Mouse (Mus musculus): ENCODE data around the gene Ttc7.
"Not testable (repeated sequence)": the region's sequence is repeated elsewhere in the genome, so short reads cannot be mapped to it uniquely, and the experiment has no call there.

Gene Ttc7

GRCm38 (mm10) chr17:87286481-87287143, 3.9 kb downstream of the Ttc7 start:
- no peak for DNase-seq (ENCODE audit: extremely low spot score)

- DNase-seq (ENCODE audit: extremely low spot score) = no peak
These were observed 4.6 kb downstream of the Ttc7 start for GRCm38 (mm10) chr17:87287197-87287777.

GRCm38 (mm10) chr17:87288131-87288530, 5.4 kb downstream of the Ttc7 start:
- no peak for DNase-seq (ENCODE audit: extremely low spot score)

- DNase-seq (ENCODE audit: extremely low spot score) = no peak
These were observed 6.7 kb downstream of the Ttc7 start for GRCm38 (mm10) chr17:87289367-87289766.

GRCm38 (mm10) chr17:87291037-87291436, 8.4 kb downstream of the Ttc7 start:
- DNase-seq (ENCODE audit: extremely low spot score) = no peak

- no peak for DNase-seq (ENCODE audit: extremely low spot score)
These were observed 9.1 kb downstream of the Ttc7 start for GRCm38 (mm10) chr17:87291782-87292181.

GRCm38 (mm10) chr17:87293125-87293524, 10.4 kb downstream of the Ttc7 start:
- DNase-seq (ENCODE audit: extremely low spot score) = no peak

GRCm38 (mm10) chr17:87295738-87296137, 13.1 kb downstream of the Ttc7 start:
- DNase-seq (ENCODE audit: extremely low spot score) = no peak

GRCm38 (mm10) chr17:87296701-87297100, 14.0 kb downstream of the Ttc7 start:
- DNase-seq (ENCODE audit: extremely low spot score) = not testable (repeated sequence)

- DNase-seq (ENCODE audit: extremely low spot score) = no peak
These were observed 16.3 kb downstream of the Ttc7 start for GRCm38 (mm10) chr17:87298944-87299343.

GRCm38 (mm10) chr17:87300340-87300739, 17.7 kb downstream of the Ttc7 start:
- DNase-seq (ENCODE audit: extremely low spot score) = no peak

- not testable (repeated sequence) for DNase-seq (ENCODE audit: extremely low spot score)
These were observed 18.9 kb downstream of the Ttc7 start for GRCm38 (mm10) chr17:87301607-87302006.

- no peak for DNase-seq (ENCODE audit: extremely low spot score)
These were observed 19.5 kb downstream of the Ttc7 start for GRCm38 (mm10) chr17:87302014-87302794.

GRCm38 (mm10) chr17:87304151-87304894, 21.6 kb downstream of the Ttc7 start:
- no peak for DNase-seq (ENCODE audit: extremely low spot score)

GRCm38 (mm10) chr17:87305065-87305464, 22.4 kb downstream of the Ttc7 start:
- no peak for DNase-seq (ENCODE audit: extremely low spot score)

GRCm38 (mm10) chr17:87306746-87307145, 24.1 kb downstream of the Ttc7 start:
- no peak for DNase-seq (ENCODE audit: extremely low spot score)

GRCm38 (mm10) chr17:87309073-87309788, 26.5 kb downstream of the Ttc7 start:
- DNase-seq (ENCODE audit: extremely low spot score) = no peak

GRCm38 (mm10) chr17:87310497-87310896, 27.8 kb downstream of the Ttc7 start:
- no peak for DNase-seq (ENCODE audit: extremely low spot score)

GRCm38 (mm10) chr17:87312351-87312750, 29.7 kb downstream of the Ttc7 start:
- no peak for DNase-seq (ENCODE audit: extremely low spot score)

GRCm38 (mm10) chr17:87312924-87313870, 30.5 kb downstream of the Ttc7 start:
- DNase-seq (ENCODE audit: extremely low spot score) = no peak

Data from embryo, embryonic 9.5 days (tissue).